Mouse (Mus musculus) gastrocnemius, postnatal 4 days (tissue): ENCODE measurements around the gene Gif. TPM values are rescaled to one million over a fixed set of nuclear protein-coding genes. Genes with fewer than 3 reads are reported as not detected.

Source experiments
- DNase-seq, 2 experiments: peaks; one replicate each; pipeline ENCODE4 v3.0.0; 2021 to 2022; ENCODE audit warnings: low spot score in 2 of 2, mixed read lengths in 2 of 2
- total RNA-seq, 2 experiments: library from RNA; stranded (reverse); gene quantifications; 2 replicates each; pipeline ENCODE4 v1.2.3; 2021

Gene Gif
- total RNA-seq, 2 experiments from 2014 or later = not detected

DNA sequence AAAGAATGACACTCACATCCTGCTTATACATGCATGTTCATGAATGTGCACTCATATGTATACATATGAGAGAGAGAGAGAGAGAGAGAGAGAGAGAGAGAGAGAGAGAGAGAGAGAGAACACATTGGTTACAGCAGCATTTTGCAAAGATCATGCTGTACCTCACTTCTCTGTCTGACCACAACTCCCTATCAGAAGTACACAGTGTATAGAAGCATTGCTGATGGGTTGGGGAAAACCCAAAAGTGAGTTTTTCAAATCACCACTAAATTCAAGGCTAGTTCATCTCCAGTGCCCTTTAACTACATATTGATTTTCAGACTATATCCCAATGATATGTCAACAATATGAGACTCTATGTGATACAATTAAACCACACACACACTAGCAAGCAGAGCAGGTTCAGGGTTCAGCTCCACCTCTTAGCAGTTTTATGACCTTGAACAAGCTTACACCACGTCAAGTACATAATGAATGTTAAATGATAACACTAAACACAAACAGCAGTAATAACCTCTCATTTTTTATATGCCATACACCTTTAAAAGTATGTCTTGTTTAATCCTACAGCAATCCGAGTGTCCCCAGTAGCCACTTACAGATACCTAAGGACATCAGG is 46.5 kb downstream of the Gif start:
- DNase-seq = no peak

GRCm38 (mm10) chr19:11794447-11794846 is 47.1 kb downstream of the Gif start:
- no peak for DNase-seq

- no peak for DNase-seq
These were observed 53.4 kb downstream of the Gif start for GRCm38 (mm10) chr19:11800531-11801315.

- DNase-seq = no peak
These were observed 57.1 kb downstream of the Gif start for GRCm38 (mm10) chr19:11804423-11804822.

DNA sequence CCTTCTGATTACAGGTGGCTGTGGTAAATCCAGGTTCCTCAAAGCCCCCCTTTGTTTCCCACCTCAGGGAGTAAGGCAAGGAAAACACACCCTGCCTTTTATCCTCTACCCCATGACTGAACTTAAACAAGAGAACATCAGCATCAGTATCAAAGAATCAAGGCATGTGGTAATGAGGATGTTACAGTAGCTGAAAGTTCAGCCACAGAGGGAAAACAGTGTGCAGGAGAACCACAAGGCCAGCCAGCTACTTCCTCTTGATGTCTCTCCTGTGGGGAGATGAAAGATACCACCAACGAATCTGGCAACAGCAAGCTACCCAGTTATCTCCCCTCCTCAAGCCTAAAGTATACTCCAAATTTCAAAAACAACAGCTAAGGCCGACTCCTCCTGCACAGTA is 59.9 kb downstream of the Gif start:
- no peak for DNase-seq

DNA sequence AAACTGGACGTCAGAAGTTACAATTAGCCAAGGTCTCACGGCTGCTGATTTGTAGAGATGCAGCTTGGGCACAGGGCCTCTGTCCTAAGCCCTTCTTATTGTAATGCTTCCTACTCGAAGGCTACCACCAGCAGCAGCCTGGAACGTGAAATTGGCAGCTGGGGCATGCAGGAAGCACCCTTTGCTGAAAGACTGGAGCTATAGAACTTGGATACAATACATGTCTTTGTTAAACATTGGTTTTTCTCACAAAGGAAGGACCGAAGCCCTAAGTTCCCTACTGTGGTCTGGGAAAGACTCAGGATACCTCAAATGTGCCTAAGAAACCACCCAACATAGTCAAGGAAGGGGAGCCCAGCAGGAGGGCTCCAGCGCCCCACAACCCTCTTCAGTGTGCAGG is 60.5 kb downstream of the Gif start:
- DNase-seq = no peak

- no peak for DNase-seq
These were observed 61.1 kb downstream of the Gif start for GRCm38 (mm10) chr19:11808452-11808851.

DNA sequence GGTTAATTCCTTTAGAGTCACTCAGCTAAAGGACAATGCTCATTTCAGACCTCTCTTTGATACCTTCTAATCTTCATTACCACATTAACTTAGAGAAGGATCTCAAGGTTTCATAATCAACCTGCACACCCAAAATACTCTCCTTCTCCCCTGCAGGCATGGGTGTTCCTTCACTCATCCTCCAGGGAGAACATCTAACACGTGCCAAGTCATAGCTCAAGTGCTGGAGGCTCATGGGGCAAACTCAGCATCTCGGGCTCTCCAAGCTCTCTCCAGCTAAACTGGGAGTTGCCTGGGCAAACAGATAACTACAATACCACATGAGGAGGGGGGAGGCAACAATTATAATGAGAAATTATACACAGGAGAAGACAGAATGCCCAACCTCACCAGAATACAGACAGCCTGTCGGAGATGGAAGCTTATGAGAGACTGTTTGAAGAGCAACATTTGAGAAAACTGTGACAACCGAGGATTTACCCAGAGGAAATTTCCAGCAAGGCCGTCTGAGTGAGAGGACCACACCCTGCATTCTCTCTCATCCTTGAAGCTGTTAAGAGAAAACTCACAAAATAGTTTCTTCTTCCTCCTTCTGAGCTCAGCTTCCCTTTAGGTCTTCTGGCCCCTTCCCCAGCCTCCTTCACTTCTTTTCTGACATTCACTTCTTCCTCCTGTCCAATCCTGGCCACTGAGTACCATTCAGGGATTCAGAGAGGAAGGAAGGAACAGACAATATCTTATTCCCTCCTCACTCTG is 62.8 kb downstream of the Gif start:
- DNase-seq = no peak

DNA sequence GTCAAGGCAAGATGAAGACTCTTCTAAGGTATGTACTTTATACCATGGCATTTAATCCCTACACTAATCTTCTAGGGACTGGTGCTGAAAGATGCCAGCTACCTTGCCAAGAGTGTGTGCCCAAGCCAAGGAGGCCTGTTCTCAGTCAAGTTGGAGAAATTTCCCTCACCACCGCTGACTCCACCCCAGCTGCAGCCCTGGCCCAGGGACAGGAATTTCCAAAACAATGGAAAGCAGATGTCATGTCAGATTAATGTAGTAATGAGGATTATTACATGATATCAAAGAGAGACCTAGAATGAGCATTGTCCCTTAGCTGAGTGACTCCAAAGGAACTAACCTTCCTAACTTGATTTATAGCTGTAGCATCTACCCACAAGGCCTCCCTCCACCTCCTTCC is 63.5 kb downstream of the Gif start:
- DNase-seq = no peak

DNA sequence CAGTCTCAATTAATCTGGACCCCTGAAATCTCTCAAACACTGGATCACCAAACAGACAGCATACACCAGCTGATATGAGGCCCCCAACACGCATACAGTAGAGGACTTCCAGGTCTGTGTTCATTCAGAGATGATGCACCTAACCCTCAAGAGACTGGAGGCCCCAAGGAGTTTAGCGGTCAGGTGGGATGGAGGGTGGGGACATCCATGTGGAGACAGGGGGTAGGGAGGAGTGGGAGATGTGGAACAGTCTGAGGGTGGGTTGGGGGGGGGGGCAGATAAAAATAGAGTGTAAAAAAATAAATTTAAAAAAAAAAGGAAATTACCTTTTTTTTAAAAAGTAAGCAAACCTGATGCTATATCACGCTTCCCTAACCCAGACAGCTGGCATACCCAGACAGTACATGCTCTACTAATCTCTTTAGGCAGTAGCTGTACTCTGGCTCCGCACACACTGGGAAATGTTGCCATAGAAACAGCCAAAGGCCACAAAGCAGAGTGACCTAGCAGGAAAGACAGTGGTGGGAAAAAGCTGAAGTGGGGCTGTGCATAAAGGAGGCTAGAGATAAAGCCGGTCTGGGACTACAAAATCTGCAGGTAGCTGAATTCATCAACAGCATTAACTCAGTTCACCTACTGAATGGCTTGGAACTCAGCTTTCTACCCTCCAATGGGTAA is 64.5 kb downstream of the Gif start:
- no peak for DNase-seq

Other genes with a start within 250 kb of the Gif start
- gene Ms4a6b, start 231.0 kb upstream of the Gif start, total RNA-seq = 1 to 10 TPM; 6.2 to 7.1 TPM
- 1 to 10 TPM; 1.2 to 1.7 TPM for gene Ms4a4d, start 210.8 kb upstream of the Gif start, total RNA-seq
- 1 to 10 TPM; 4.1 to 4.5 TPM for gene Ms4a6d, start 142.7 kb upstream of the Gif start, total RNA-seq
- 1 to 10 TPM; 1.0 to 1.8 TPM for gene Ms4a2, start 123.8 kb upstream of the Gif start, total RNA-seq
- gene Ms4a3, start 106.7 kb upstream of the Gif start, total RNA-seq = not detected
- gene Oosp2, start 87.0 kb upstream of the Gif start, total RNA-seq = not detected
- gene Oosp1, start 56.4 kb upstream of the Gif start, total RNA-seq = not detected
- gene Oosp3, start 50.5 kb upstream of the Gif start, total RNA-seq = not detected
- gene Mrpl16, start 22.8 kb downstream of the Gif start, total RNA-seq = 10 to 100 TPM; 40.0 to 40.7 TPM
- 1 to 10 TPM; 1.2 to 2.1 TPM for gene Stx3, start 71.8 kb downstream of the Gif start, total RNA-seq
- gene Olfr1417, start 91.7 kb downstream of the Gif start, total RNA-seq = not detected
- gene Olfr1418, start 113.5 kb downstream of the Gif start, total RNA-seq = not detected
- gene Olfr1419, start 127.6 kb downstream of the Gif start, total RNA-seq = not detected
- gene Olfr1420, start 139.0 kb downstream of the Gif start, total RNA-seq = not detected
- 10 to 100 TPM; 29.6 to 32.7 TPM for gene Patl1, start 164.8 kb downstream of the Gif start, total RNA-seq
- 10 to 100 TPM; 80.6 to 85.0 TPM for gene Osbp, start 218.4 kb downstream of the Gif start, total RNA-seq